Mouse (Mus musculus) lung, postnatal 0 days (tissue): ENCODE results near the gene Pelo.

Experiments
- CTCF ChIP-seq: IDR thresholded peaks from 2 replicates; pipeline ENCODE4 v1.5.1; 2016; ENCODE audit warnings: antibody characterized with exemption, mild to moderate bottlenecking
- EP300 ChIP-seq: IDR thresholded peaks from 2 replicates; pipeline ENCODE4 v1.6.1; 2016; ENCODE audit warnings: antibody characterized with exemption, mild to moderate bottlenecking, control low read depth

GRCm38 (mm10) chr13:115090977-115091445 lies 1.0 kb upstream of the Pelo start:
- TF ChIP-seq EP300 (no peak), CTCF (no peak)
